Mouse (Mus musculus): ENCODE measurements around the gene Ucp1. TPM values are rescaled to one million over a fixed set of nuclear protein-coding genes. Genes with fewer than 3 reads are reported as not detected.

Ucp1 gene
- total RNA-seq (2018; cell fraction: chromatin; rRNA removed), result under 1 TPM in 5 of 26 experiments, not detected in 21; 0.29 to 0.99 (median 0.49) TPM
- not detected for total RNA-seq (2018; cell fraction: cytosol; rRNA removed)
- 1 to 10 TPM in 1 of 26 experiments, under 1 TPM in 6, not detected in 19; 0.35 to 1.1 (median 0.48) TPM for total RNA-seq (2018; cell fraction: nucleus; rRNA removed)
- not detected in 3 replicates for polyA plus RNA-seq (2018)

GRCm38 (mm10) chr8:83290176-83290575, at the start of gene Ucp1:
Ucp1 (plus strand) TSS chr8:83290352.
- Histone ChIP-seq H3K4me3 (ENCODE audit: inconsistent target) (no peak within 1 kb of the TSS), H3K27ac (no peak within 1 kb of the TSS), H3K36me3 (ENCODE audit: inconsistent target) (no peaks in the 10 kb centered on the region), H3K79me2 (ENCODE audit: inconsistent target) (no peaks in the 10 kb centered on the region)
- WGBS (ENCODE audit: missing documents), result 6% methylated on average over 20 of the region's 20 CpGs

- H3K4me3 ChIP-seq (ENCODE audit: inconsistent target), result no peak overlapping the region
- H3K79me2 ChIP-seq (ENCODE audit: inconsistent target), result peaks cover 21% of the 10 kb centered on the region; the same call in 1 of the 2 replicates
- H3K36me3 ChIP-seq (ENCODE audit: inconsistent target), result peaks cover 54% of the 10 kb centered on the region
- 7% methylated on average over 7 of the region's 7 CpGs for WGBS (ENCODE audit: missing documents)
- H3K27ac ChIP-seq, result peak overlapping the region; percentile 52
Measured at GRCm38 (mm10) chr8:83244151-83244550, 46.0 kb upstream of the Ucp1 start.

DNA sequence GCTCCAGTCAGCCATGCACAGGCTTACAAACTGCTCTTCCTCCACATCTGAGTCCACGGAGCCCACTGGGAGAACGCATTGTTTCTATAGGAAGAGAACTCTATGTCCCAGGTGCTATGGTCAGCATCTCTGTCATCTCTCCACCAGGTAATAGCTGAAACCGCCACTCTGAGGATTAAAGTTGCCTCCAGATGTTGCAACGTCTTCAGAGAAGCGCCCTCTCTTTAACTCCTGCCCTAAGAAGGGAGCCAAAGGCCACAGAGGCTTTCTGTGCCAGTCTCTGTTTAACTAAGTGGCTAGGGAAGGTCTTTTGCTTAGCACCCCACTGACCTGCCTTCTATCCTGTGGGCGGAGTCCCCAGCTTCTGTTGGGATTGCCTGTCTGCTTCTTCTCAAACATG, 39.3 kb upstream of the Ucp1 start:
- WGBS (ENCODE audit: missing documents), result 84% methylated on average over 6 of the region's 6 CpGs

GRCm38 (mm10) chr8:83251362-83252246, 38.5 kb upstream of the Ucp1 start:
- Histone ChIP-seq H3K36me3 (ENCODE audit: inconsistent target) (peaks cover 81% of the 10 kb centered on the region), H3K79me2 (ENCODE audit: inconsistent target) (peaks cover 1% of the 10 kb centered on the region; the same call in 1 of the 2 replicates), H3K4me3 (ENCODE audit: inconsistent target) (no peak overlapping the region), H3K27ac (no peak overlapping the region)
- WGBS (ENCODE audit: missing documents), result 67% methylated on average over 14 of the region's 14 CpGs

More for the DNA sequence above, 39.3 kb upstream of the Ucp1 start:
- Histone ChIP-seq H3K27ac (no peak overlapping the region), H3K36me3 (ENCODE audit: inconsistent target) (peaks cover 77% of the 10 kb centered on the region), H3K79me2 (ENCODE audit: inconsistent target) (peaks cover 9% of the 10 kb centered on the region; the same call in 1 of the 2 replicates), H3K4me3 (ENCODE audit: inconsistent target) (no peak overlapping the region)

DNA sequence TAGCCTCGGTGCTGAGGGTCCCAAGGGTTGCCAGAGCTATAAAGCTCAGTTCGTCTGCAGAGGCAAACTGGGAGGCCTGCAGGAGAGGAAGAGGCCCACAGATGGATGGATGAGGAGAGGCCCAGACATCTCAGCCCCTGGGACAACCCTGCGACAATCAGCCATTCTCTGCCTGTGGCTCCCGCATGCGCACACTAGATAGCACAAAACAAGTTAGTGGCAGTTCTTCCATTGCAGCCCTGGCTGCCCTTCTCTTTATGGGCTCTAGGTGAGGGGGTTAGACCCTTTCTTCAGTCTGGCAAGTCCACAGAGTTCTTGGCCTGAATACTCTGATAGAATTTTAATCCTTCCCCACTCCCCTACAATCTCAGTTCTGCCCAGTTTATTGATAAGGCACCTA, 37.4 kb upstream of the Ucp1 start:
- no peak overlapping the region for H3K4me3 ChIP-seq (ENCODE audit: inconsistent target)
- WGBS (ENCODE audit: missing documents), result 77% methylated on average over 4 of the region's 5 CpGs
- no peaks in the 10 kb centered on the region; the same call in 1 of the 2 replicates for H3K79me2 ChIP-seq (ENCODE audit: inconsistent target)
- no peak overlapping the region for H3K27ac ChIP-seq
- peaks cover 87% of the 10 kb centered on the region for H3K36me3 ChIP-seq (ENCODE audit: inconsistent target)

GRCm38 (mm10) chr8:83257631-83258030, 32.5 kb upstream of the Ucp1 start:
- Histone ChIP-seq H3K36me3 (ENCODE audit: inconsistent target) (peaks cover 80% of the 10 kb centered on the region), H3K79me2 (ENCODE audit: inconsistent target) (no peaks in the 10 kb centered on the region), H3K27ac (no peak overlapping the region), H3K4me3 (ENCODE audit: inconsistent target) (no peak overlapping the region)
- WGBS (ENCODE audit: missing documents), result 93% methylated on average over 5 of the region's 5 CpGs

DNA sequence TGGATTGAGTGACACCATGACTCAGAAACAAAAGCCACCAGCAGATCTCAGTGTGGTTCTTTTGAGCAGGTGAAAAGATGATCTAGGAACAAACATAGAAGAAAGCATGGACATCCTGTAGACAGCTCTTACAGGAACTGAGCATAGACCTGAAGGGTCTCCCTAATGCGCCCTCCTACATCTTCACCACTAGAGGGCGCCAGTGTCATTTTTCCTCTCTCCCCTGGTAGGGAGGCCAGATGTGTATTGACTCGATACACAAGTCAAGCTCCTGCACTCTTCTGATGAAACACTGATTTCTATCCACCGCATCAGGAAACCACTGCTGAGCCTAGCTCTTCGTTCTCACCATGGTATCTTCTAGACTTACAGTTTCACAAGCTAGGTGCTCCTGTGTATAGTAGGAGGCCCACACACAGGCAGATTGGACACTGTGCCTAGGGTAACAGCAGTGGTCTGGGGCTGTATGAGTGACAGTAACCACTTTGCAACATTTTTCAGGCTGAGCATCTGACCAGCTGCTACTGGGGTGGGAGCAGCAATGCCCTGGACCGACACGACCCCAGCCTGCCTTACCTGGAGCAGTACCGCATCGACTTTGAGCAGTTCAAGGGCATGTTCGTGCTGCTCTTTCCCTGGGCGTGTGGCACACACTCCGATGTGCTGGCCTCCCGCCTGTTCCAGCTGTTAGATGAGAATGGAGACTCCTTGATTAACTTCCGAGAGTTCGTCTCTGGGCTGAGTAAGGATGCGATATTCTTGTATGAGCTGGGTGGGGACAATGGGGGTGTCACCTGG, 29.5 kb upstream of the Ucp1 start:
- 72% methylated on average over 16 of the region's 16 CpGs for WGBS (ENCODE audit: missing documents)
- no peak overlapping the region for H3K4me3 ChIP-seq (ENCODE audit: inconsistent target)
- no peak overlapping the region for H3K27ac ChIP-seq
- peaks cover 77% of the 10 kb centered on the region for H3K36me3 ChIP-seq (ENCODE audit: inconsistent target)
- H3K79me2 ChIP-seq (ENCODE audit: inconsistent target), result no peaks in the 10 kb centered on the region

GRCm38 (mm10) chr8:83271172-83271571, 19.0 kb upstream of the Ucp1 start:
- WGBS (ENCODE audit: missing documents), result 97% methylated on average over 14 of the region's 14 CpGs
- Histone ChIP-seq H3K79me2 (ENCODE audit: inconsistent target) (no peaks in the 10 kb centered on the region), H3K36me3 (ENCODE audit: inconsistent target) (peaks cover 64% of the 10 kb centered on the region), H3K27ac (no peak overlapping the region), H3K4me3 (ENCODE audit: inconsistent target) (no peak overlapping the region)

- H3K4me3 ChIP-seq (ENCODE audit: inconsistent target), result no peak overlapping the region
- peaks cover 51% of the 10 kb centered on the region for H3K36me3 ChIP-seq (ENCODE audit: inconsistent target)
- no peaks in the 10 kb centered on the region for H3K79me2 ChIP-seq (ENCODE audit: inconsistent target)
- no peak overlapping the region for H3K27ac ChIP-seq
- WGBS (ENCODE audit: missing documents), result 92% methylated on average over 9 of the region's 10 CpGs
Measured at GRCm38 (mm10) chr8:83272464-83272863, 17.7 kb upstream of the Ucp1 start.

GRCm38 (mm10) chr8:83274470-83274869, 15.7 kb upstream of the Ucp1 start:
- Histone ChIP-seq H3K27ac (no peak overlapping the region), H3K79me2 (ENCODE audit: inconsistent target) (no peaks in the 10 kb centered on the region), H3K36me3 (ENCODE audit: inconsistent target) (peaks cover 31% of the 10 kb centered on the region), H3K4me3 (ENCODE audit: inconsistent target) (no peak overlapping the region)
- 61% methylated on average over 11 of the region's 11 CpGs for WGBS (ENCODE audit: missing documents)

DNA sequence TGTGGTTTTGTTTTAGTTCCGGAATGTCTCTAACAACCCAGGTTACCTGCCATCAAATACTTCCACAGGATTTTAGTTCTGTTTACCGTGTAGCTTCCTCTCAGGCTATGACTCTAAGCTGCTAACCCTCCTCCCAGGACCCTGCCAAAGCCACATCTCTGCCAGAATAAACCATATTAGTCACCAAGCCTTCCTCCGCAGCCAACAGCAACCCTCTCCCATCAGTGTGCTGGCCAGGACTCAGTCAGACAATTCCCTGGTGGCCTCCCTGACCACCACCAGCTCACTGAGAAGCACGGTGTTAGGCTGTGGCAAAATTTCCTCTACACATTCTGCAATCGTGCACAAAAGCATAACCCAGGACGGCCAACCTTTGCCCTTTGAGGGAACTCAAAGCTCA, 11.7 kb upstream of the Ucp1 start:
- no peak overlapping the region for H3K27ac ChIP-seq
- no peaks in the 10 kb centered on the region; the same call in 1 of the 2 replicates for H3K36me3 ChIP-seq (ENCODE audit: inconsistent target)
- WGBS (ENCODE audit: missing documents), result 97% methylated on average over 6 of the region's 6 CpGs
- H3K4me3 ChIP-seq (ENCODE audit: inconsistent target), result no peak overlapping the region
- H3K79me2 ChIP-seq (ENCODE audit: inconsistent target), result no peaks in the 10 kb centered on the region

- Histone ChIP-seq H3K4me3 (ENCODE audit: inconsistent target) (no peak overlapping the region), H3K36me3 (ENCODE audit: inconsistent target) (no peaks in the 10 kb centered on the region), H3K79me2 (ENCODE audit: inconsistent target) (no peaks in the 10 kb centered on the region), H3K27ac (no peak overlapping the region)
- 89% methylated on average over 8 of the region's 8 CpGs for WGBS (ENCODE audit: missing documents)
Measured at GRCm38 (mm10) chr8:83285391-83285790, 4.8 kb upstream of the Ucp1 start.

DNA sequence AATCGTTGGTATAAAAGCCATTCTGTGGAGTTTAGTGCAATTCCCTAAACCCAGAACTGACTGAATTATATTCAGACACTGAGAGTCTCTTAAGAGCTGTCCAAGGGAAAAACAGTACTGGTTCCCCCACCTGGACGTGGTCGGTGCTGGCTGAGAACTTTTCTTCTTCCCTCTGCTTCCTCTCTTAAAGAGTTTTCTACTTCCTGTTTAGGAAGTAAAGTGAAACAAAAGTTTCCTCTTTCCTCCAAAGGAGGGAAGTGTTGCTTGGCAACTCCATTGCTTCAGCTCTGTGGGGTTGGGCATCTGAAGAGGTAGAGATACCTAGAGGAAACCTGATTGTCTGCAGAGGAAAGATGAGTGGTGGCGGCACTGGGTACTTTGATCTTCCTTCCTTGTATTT, 7.2 kb downstream of the Ucp1 start:
- WGBS (ENCODE audit: missing documents), result 48% methylated on average over 4 of the region's 4 CpGs
- H3K4me3 ChIP-seq (ENCODE audit: inconsistent target), result no peak overlapping the region
- no peak overlapping the region for H3K27ac ChIP-seq
- no peaks in the 10 kb centered on the region for H3K36me3 ChIP-seq (ENCODE audit: inconsistent target)
- H3K79me2 ChIP-seq (ENCODE audit: inconsistent target), result no peaks in the 10 kb centered on the region

DNA sequence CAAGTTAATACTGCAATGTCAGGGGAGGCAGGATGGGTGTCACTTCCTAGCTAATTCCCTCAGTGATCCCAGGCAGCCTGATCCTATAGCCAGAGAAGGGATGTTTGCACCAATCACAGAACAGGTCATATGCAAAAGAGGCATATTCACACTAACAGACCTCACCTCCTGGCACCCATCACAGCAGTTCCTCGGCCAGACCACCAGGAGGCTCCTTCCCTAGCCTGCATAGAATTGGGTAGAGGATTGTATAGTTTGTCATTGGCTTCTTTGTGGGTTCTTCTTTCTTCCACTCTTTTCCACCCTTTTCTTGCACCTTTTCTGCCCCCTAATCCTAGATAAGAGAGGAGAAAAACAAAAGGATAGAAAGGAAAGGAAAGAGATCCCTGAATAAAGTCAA, 10.0 kb downstream of the Ucp1 start:
- H3K27ac ChIP-seq, result no peak overlapping the region
- H3K36me3 ChIP-seq (ENCODE audit: inconsistent target), result no peaks in the 10 kb centered on the region
- no peaks in the 10 kb centered on the region for H3K79me2 ChIP-seq (ENCODE audit: inconsistent target)
- WGBS (ENCODE audit: missing documents), result 50% methylated on average over 1 of the region's 1 CpGs
- no peak overlapping the region for H3K4me3 ChIP-seq (ENCODE audit: inconsistent target)

Measured in macrophage (primary cell).